Mouse (Mus musculus): ENCODE measurements around the gene Dnmt1. TPM values are rescaled to one million over a fixed set of nuclear protein-coding genes. Genes with fewer than 3 reads are reported as not detected.
A peak's percentile ranks its signal among the peaks of the same experiment; 100 is the strongest.

The Dnmt1 gene
- polyA plus RNA-seq, 1 experiment, result 152 TPM

GRCm38 (mm10) chr9:20961557-20961956 is 1.9 kb upstream of the Dnmt1 start:
- no peak for TF ChIP-seq GATA1 (IDR thresholded peaks at IDR 0.05; ENCODE audit: low read length)

GRCm38 (mm10) chr9:20956989-20957388 is 2.7 kb downstream of the Dnmt1 start:
- TF ChIP-seq GATA1 (IDR thresholded peaks at IDR 0.05; ENCODE audit: low read length), result no peak

GRCm38 (mm10) chr9:20952520-20953227 is 7.0 kb downstream of the Dnmt1 start:
- no peak for TF ChIP-seq GATA1 (IDR thresholded peaks at IDR 0.05; ENCODE audit: low read length)

- TF ChIP-seq GATA1 (IDR thresholded peaks at IDR 0.05; ENCODE audit: low read length), result no peak
Measured at GRCm38 (mm10) chr9:20951966-20952519, 7.6 kb downstream of the Dnmt1 start.

GRCm38 (mm10) chr9:20951441-20951840 is 8.2 kb downstream of the Dnmt1 start:
- TF ChIP-seq GATA1 (IDR thresholded peaks at IDR 0.05; ENCODE audit: low read length), result no peak

- TF ChIP-seq GATA1 (IDR thresholded peaks at IDR 0.05; ENCODE audit: low read length), result no peak
Measured at GRCm38 (mm10) chr9:20950419-20950818, 9.3 kb downstream of the Dnmt1 start.

- peak; percentile 17 for TF ChIP-seq GATA1 (IDR thresholded peaks at IDR 0.05; ENCODE audit: low read length)
Measured at GRCm38 (mm10) chr9:20946066-20946880, 13.4 kb downstream of the Dnmt1 start.

GRCm38 (mm10) chr9:20944697-20945370 is 14.9 kb downstream of the Dnmt1 start:
- TF ChIP-seq GATA1 (IDR thresholded peaks at IDR 0.05; ENCODE audit: low read length), result no peak

GRCm38 (mm10) chr9:20943911-20944310 is 15.8 kb downstream of the Dnmt1 start:
- TF ChIP-seq GATA1 (IDR thresholded peaks at IDR 0.05; ENCODE audit: low read length), result no peak

GRCm38 (mm10) chr9:20943396-20943795 is 16.3 kb downstream of the Dnmt1 start:
- no peak for TF ChIP-seq GATA1 (IDR thresholded peaks at IDR 0.05; ENCODE audit: low read length)

GRCm38 (mm10) chr9:20923258-20923657 is 36.4 kb downstream of the Dnmt1 start:
- TF ChIP-seq GATA1 (IDR thresholded peaks at IDR 0.05; ENCODE audit: low read length), result no peak

- TF ChIP-seq GATA1 (IDR thresholded peaks at IDR 0.05; ENCODE audit: low read length), result no peak
Measured at GRCm38 (mm10) chr9:20916160-20916559, 43.5 kb downstream of the Dnmt1 start.

- no peak for TF ChIP-seq GATA1 (IDR thresholded peaks at IDR 0.05; ENCODE audit: low read length)
Measured at GRCm38 (mm10) chr9:20909948-20910347, 49.7 kb downstream of the Dnmt1 start.

GRCm38 (mm10) chr9:20902174-20902491 is 57.6 kb downstream of the Dnmt1 start:
- TF ChIP-seq GATA1 (IDR thresholded peaks at IDR 0.05; ENCODE audit: low read length), result no peak

- TF ChIP-seq GATA1 (IDR thresholded peaks at IDR 0.05; ENCODE audit: low read length), result no peak
Measured at GRCm38 (mm10) chr9:20901466-20902173, 58.1 kb downstream of the Dnmt1 start.
